Mouse (Mus musculus): ENCODE data around the gene Zfp536.

The Zfp536 gene

GRCm38 (mm10) chr7:37773312-37773702, at the start of gene Zfp536:
Gene Zfp536 (minus strand): TSS chr7:37773641.
- peak; percentile 43 for DNase-seq

- DNase-seq: no peak
Observed at GRCm38 (mm10) chr7:37820670-37821301, 47.3 kb upstream of the Zfp536 start.

- no peak for DNase-seq
Observed at GRCm38 (mm10) chr7:37818631-37819340, 45.3 kb upstream of the Zfp536 start.

- no peak for DNase-seq
Observed at GRCm38 (mm10) chr7:37816901-37817300, 43.5 kb upstream of the Zfp536 start.

GRCm38 (mm10) chr7:37814844-37815406, 41.5 kb upstream of the Zfp536 start:
- DNase-seq: no peak

- no peak for DNase-seq
Observed at GRCm38 (mm10) chr7:37813676-37814075, 40.2 kb upstream of the Zfp536 start.

GRCm38 (mm10) chr7:37809908-37810307, 36.5 kb upstream of the Zfp536 start:
- DNase-seq: no peak

- DNase-seq: no peak
Observed at GRCm38 (mm10) chr7:37809001-37809400, 35.6 kb upstream of the Zfp536 start.

- no peak for DNase-seq
Observed at GRCm38 (mm10) chr7:37801160-37801559, 27.7 kb upstream of the Zfp536 start.

GRCm38 (mm10) chr7:37788721-37789120, 15.3 kb upstream of the Zfp536 start:
- no peak for DNase-seq

- peak; percentile 83 for DNase-seq
Observed at GRCm38 (mm10) chr7:37775502-37775901, 2.1 kb upstream of the Zfp536 start.

GRCm38 (mm10) chr7:37774463-37774970, 1.1 kb upstream of the Zfp536 start:
- DNase-seq: no peak

- no peak for DNase-seq
Observed at GRCm38 (mm10) chr7:37773906-37774305, 465 bp upstream of the Zfp536 start.

GRCm38 (mm10) chr7:37772376-37773311, 797 bp downstream of the Zfp536 start:
- peak; percentile 61 for DNase-seq

GRCm38 (mm10) chr7:37771491-37772375, 1.7 kb downstream of the Zfp536 start:
- peak; percentile 63 for DNase-seq

GRCm38 (mm10) chr7:37770400-37771050, 2.9 kb downstream of the Zfp536 start:
- DNase-seq: peak; percentile 79

GRCm38 (mm10) chr7:37769526-37770399, 3.7 kb downstream of the Zfp536 start:
- DNase-seq: peak; percentile 31

GRCm38 (mm10) chr7:37769004-37769403, 4.4 kb downstream of the Zfp536 start:
- DNase-seq: no peak

GRCm38 (mm10) chr7:37768310-37768940, 5.0 kb downstream of the Zfp536 start:
- DNase-seq: no peak

- DNase-seq: no peak
Observed at GRCm38 (mm10) chr7:37758886-37759285, 14.6 kb downstream of the Zfp536 start.
